Mouse (Mus musculus) G1E (cell line): ENCODE data around the gene Olfr804.

ENCODE experiments used
- CTCF ChIP-seq: IDR thresholded peaks from 2 replicates; pipeline ENCODE4 v1.5.1; 2012; ENCODE audit warnings: low read depth, low read length, inconsistent platforms, mixed read lengths
- GATA1 ChIP-seq: IDR thresholded peaks from 2 replicates; pipeline ENCODE4 v1.6.1; 2012; ENCODE audit warnings: borderline replicate concordance, low read length, inconsistent platforms, mixed read lengths
- GATA2 ChIP-seq: IDR thresholded peaks from 2 replicates; pipeline ENCODE4 v1.6.1; 2012; ENCODE audit warnings: low read depth, low read length, inconsistent platforms, borderline replicate concordance
- POLR2AphosphoS5 ChIP-seq: IDR thresholded peaks from 2 replicates; pipeline ENCODE4 v1.6.1; 2012; ENCODE audit warnings: low read depth, low read length, inconsistent platforms; ENCODE audit not compliant: insufficient replicate concordance
- TAL1 ChIP-seq: conservative IDR thresholded peaks from 2 replicates; pipeline ENCODE4 v1.6.1; 2012; ENCODE audit warnings: low read depth, low read length, inconsistent platforms, mixed read lengths

DNA sequence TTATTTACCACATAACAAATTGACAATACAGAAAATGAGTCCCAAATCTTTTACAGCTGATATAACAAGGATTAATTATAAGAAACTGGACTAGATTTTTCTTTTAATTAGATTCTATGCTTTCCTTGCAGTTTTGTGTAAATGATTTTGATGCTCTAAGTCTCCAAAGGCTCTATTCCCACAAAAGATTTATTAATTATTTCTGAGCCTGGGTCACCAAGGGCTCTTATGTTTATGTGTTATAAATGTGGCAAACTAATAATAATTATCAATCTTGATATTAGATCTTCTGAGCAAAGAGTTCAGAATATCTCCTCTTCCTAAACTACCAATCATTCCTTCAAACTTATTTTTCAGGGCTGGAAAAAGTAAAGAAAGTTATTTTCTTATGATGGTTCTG, 45.6 kb upstream of the Olfr804 start, which contains the start of gene Olfr800:
- TF ChIP-seq CTCF, result no peak
- no peak for TF ChIP-seq GATA2
- no peak for TF ChIP-seq TAL1
- no peak for TF ChIP-seq POLR2AphosphoS5
- TF ChIP-seq GATA1, result no peak
